Mouse (Mus musculus) adrenal gland, postnatal 4 days (tissue): ENCODE measurements around the gene Ung. TPM values are rescaled to one million over a fixed set of nuclear protein-coding genes. Genes with fewer than 3 reads are reported as not detected.

Experiments
- DNase-seq, 2 experiments: peaks; one replicate each; pipeline ENCODE4 v3.0.0; 2021 to 2022; ENCODE audit warnings: low spot score in 2 of 2, mixed read lengths in 2 of 2
- long read RNA-seq, 2 experiments: library from polyadenylated mRNA; stranded (forward); transcript quantifications; one replicate each; pipeline ENCODE4 v2.0.0; 2021
- total RNA-seq, 2 experiments: library from RNA; stranded (reverse); gene quantifications; 2 replicates each; pipeline ENCODE4 v1.2.3; 2021

The Ung gene
- 10 to 100 TPM; 15.3 to 17.0 TPM for total RNA-seq
- long read RNA-seq, experiment 1, transcript Ung-202 (6 exons, 2,136 nt): major isoform, 6 of 8 reads
- long read RNA-seq, experiment 1, partial matches to known transcripts: 0 of 8 reads
- long read RNA-seq, experiment 1, other reads (novel, unspliced or antisense): 0 of 8 reads
- long read RNA-seq, experiment 2, transcript Ung-202 (6 exons, 2,136 nt): major isoform, 14 of 19 reads
- long read RNA-seq, experiment 2, partial matches to known transcripts: 1 of 19 reads
- long read RNA-seq, experiment 2, other reads (novel, unspliced or antisense): 1 of 19 reads

DNA sequence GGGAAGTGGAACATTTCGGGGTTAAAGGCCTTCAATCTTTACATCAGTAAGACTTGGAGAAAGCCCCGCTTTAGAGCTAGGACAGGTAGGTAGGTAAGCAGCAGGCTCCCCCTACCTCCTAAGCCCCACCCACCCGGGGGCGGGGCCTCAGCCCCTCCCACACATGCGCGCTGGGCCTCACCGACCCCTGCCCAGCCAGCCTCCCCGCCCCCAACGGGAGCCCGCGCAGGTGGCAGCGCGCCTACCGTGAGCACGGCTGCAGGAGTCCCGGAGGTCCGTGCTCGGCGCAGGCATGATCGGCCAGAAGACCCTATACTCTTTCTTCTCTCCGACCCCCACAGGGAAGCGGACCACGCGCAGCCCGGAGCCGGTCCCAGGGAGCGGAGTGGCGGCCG, at the start of gene Ung:
Ung (plus strand) TSS at position 176 of the 395 bp plus-strand sequence.
- DNase-seq: no peak

DNA sequence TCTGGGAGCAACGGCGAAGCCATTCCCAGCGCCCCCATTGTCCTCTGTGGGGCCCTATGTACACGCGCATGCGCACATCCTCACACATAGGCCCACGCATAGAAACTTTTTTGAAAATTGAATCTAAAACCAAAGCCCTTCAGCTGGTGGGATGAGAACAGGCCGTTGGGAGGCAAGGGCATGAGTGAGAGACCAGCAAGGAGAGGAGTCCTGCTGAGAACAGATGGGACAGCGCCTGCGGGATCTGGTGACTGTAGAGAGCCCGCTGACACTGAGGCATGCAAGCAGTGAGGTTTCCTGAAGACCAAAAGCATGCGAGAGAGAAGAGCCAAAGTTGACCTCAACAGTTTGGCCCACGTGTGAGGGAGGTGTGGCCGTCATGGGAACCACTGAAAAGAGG, 44.7 kb upstream of the Ung start:
- DNase-seq: no peak

DNA sequence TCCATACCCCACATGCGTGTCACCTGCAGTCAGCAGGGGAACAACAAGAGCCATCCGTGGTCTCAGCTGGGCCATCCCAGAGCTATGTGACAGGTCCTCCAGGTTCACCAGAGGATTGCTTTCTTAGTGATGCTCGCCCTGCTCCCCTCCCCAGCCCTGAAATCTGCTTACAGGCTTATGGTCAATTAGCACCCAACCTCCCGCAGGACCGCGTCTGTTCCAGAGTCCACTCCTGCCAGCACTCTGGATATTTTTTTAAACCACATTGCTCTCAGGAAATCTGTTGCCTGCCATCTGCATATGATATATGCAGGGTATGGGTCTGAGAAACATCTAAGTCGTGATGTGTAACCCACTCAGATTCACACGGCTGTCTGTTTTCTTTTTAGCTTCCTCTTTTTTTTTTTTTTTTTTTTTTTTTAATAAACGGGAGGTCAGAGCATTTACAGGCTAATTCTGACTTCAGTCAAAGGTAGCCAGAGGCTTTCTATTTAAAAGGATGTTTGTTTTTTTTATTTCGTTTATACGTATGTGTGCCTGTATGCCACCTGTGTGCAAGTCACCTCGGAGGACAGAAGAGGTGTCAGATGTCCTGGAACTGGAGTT, 42.2 kb upstream of the Ung start:
- no peak for DNase-seq

DNA sequence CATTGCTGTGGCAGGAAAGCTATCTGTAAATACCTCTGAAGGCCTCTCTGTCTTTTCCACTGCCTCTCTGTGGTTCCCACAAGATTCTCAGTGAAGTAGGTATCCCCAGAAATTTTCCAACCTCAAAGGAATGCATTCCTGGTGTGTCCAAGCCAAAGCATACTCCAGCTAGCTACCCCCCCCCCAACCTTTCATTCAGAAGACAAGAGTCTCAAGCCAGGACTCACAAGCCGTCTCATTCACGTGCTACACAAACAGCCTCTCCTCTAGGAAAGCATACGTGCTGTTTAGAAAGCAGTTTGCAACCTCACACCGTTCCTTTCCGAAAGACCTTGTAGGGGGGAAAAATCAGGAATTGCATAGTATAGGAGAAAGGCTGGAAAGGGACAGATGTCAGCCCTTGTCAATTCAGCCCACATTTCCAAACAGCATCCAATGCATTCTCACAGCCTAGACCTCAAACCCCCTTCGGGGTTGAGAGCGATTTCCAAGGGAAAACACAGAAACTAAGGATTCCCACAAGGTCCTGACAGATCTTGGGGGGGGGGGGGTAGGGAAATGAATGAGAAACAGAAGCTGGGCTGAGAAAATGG, 39.7 kb upstream of the Ung start:
- DNase-seq: no peak

DNA sequence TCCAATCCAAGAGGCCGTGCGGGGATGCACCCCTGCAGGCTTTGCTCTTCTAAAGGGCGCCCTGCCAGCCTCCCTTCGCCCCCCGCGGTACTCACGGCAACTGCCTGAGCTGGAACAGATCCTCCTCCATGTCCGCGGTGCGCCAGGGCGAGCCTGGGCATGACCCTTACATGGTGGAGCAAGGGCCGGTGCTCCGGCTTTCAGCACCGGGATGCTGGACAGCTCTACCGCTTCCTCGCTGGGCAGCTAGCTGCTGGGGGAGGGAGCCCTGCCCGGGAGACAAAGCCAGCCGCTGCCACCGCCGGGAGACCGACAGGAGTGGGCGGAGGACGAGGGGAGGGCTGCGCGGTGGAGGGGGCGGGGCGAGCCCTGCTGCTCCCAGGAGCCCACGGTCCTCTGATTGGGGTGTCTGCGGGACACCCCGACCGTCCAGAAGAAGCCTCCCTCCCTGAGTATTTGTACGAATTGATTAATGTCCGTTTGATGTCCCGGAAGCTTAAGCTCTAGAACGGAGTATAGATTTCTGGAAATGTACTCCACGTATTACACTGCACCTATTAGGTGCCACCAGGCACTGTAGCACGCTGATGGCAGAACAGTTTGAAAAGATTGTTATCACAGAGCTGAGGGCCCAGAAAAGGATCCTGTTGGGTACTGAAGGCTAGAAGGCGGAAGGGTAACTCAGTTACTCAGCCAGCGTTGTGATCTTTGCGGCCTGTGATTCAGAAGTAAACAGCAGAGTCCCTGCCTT, 39.0 kb upstream of the Ung start, which contains the start of gene Svop:
Svop (minus strand) TSS at position 514 of the 751 bp plus-strand sequence.
- peak; percentile 59 to 60 for DNase-seq

DNA sequence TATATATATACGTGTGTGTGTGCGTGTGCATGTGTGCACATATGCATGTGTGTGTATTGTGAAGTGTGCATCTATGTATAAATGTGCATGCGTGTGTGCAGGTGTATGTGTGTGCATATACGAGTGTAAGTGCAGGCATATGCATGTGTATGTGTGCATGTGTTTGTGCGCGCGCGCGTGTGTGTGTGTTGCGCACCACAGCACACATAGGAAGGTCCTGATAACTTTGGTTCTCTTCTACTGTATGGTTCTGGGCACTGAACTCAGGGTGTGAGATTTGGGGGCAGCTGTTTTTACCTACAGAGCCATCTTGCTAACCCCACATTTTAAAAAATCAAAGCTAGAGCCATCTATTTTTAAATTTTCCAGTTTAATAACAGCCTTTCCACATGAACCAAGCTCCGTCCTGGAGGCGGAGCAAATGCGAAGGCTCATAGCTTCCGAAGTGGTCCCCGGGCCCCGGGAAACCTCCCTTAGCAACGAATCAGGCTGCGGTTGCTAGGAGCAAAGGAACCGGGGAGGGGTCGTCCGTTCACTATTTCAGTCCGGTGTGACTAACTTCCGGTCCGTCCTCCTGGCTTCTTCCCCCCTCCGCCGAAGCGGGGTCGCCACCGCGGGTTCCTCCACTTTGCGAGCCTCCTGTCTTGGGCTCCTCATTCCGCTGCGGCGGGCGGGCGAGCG, 30.3 kb upstream of the Ung start:
- DNase-seq: peak; percentile 82 to 85

DNA sequence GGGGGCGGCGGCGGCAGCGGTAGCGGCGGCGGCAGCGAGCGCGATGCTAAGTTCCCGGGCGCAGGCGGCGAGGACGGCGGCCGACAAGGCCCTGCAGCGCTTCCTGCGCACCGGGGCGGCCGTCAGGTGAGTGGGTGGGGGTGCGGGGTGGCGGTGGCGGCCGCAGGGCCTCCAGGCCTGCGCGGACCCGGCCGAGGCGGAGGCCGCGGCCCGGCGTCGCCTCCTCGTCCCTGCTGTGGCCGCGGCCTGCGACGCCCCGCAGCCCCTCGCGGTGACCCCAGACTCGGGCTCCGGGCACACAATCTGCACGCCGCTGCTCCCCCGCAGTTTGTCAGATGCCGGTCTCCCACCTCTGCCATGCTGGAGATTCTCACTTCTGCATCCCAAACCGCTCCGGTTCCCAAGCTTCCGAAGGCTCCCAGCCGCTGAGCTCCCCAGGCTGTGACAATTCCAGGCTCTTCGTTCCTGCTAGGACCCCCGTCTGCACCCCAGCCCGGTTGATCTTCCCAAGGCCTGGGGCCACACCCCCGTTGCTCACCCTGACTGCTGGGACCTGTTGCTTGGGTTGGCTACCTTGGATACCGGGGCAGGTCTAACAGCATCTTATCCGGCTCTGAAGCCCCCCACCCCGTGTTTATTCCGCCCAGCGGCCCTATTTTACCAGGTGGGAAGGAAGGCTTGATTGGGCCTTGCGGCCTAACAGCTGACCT, 29.6 kb upstream of the Ung start:
- DNase-seq: no peak

DNA sequence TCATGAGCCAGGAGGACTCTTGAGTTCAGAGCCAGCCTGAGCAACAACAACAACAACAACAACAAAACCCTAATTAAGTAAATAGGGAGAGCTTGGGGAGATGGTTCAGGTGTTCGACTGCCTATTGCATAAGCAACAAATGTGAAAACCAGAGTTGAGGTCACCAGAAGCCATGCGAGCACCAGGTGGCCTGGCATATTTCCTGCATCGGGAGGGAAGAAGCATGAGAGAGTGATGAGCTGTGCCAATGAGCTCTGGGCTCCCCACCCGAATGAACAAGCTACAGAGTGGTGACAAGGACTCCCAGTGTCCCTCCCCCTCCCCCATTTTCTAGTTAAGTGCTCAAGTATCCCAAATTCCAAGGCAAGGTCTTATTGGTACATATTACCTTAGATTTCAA, 28.3 kb upstream of the Ung start:
- no peak for DNase-seq

DNA sequence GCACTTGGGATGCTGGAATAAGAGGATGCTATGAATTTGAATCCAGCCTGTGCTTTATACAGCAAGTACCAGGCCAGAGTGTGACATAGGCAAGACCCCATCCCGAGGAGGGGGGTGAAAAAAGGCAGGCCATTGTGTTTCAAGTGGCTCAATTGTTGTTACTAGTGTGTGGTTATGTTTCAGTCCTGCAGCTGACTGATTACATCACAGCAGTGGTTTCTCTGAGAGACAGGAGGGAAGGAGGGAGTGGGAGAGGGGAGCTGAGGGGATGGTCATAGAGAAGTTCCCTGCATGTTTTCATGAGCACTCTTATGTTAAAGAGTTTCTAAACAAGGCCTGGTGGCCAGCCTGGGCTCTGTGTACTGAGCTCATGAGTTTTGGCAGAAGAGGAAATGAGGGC, 27.4 kb upstream of the Ung start:
- DNase-seq: no peak

DNA sequence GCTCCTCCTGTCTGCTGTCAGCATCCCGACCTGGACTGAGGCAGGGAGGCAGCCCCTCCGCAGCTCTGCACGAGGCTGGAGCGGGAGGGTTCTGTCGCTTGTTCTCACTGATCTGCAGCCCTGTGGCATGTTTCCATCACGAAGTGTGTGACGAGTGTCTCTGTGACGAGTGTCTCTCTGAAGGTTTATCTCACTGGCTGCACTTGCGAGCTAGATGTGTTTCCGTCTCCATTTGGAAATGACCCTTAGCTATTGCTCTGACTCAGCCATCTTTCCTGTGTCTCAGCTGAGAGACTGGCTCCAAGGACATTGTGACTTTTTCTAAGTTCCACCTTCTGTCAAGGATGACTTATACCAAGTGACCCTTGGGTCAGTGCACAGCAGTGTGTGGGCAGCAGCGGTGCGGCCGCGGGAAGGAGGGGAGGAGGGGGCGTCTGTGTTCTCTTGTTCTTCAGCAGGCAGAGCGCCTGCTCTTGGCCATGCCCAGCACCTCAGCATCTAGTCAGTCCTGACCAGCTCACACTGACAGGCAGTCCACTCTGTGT, 23.7 kb upstream of the Ung start:
- no peak for DNase-seq

DNA sequence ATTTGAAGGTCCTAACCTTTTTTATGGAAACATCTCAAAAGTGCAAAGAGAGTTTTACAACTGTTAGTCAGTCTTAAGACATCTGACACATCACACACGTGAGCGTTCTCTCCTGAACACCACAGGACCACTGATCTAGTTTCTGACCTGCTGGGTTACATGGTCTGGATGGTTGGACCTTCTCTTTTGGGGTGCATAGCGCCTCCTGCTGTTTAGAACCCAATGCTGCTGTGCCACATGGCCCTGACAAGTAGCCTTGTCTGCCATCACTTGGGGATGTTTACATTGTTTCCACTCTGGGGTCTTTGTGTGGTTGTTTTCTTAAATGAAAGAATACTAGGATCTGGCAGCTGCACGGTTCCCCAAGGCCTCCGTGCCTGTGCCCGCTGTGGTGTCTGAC, 16.9 kb upstream of the Ung start:
- no peak for DNase-seq

DNA sequence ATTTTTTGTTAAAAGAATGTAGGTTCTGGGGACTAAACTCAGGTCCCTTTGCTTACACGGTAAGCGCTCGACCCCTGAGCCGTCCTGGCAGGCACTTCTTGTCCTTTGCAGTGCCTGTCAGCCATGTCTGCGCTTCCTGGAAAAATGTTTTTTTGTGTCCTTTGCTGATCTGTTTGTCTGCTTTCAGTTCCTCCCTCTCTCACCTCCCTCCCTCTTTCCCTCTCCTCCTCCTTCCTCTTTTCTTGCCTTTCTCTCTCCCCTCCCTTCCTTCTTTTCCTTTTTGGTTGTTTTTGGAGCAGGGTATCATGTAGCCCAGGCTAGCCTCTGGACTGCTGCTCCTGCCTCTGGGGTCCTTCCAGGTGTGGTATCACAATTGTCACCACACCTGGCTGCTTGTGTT, 15.2 kb upstream of the Ung start:
- no peak for DNase-seq

DNA sequence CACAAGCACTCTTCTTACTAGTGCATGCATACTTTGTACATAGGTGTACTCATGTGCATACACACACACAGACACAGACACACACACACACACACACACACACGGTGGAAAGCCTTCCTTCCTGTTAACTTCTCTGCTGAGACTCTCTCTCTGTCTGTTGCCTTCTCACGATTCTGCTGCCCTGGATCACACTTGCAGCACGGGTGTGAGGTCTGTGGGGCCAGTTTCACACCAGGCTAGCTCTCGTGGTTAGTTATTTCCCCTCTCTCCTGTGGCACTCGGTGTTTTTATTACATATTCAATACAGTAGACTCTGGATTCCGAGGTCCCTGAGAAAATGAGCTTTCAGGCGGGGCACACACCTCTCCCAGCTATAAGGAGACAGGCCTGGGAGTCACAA, 13.6 kb upstream of the Ung start:
- no peak for DNase-seq

DNA sequence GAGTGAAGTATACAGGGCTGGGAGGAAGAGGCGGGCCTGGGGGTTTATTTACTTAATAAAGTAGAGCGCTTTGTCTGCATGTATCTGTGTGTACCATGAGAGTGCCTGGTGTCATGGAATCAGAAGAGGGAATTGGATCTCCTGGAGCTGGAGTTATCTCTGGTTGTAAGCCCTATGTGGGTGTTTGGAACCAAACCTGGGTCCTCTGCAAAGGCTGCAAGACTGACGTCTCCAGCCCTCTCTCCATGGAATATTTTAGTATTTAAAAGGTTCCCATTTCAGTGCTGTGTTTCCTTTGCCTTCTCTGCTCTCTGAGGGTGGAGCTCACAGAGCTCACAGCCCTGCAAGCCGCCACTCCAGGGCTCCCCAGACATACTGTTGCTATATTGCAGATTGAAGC, 10.4 kb upstream of the Ung start:
- DNase-seq: no peak

DNA sequence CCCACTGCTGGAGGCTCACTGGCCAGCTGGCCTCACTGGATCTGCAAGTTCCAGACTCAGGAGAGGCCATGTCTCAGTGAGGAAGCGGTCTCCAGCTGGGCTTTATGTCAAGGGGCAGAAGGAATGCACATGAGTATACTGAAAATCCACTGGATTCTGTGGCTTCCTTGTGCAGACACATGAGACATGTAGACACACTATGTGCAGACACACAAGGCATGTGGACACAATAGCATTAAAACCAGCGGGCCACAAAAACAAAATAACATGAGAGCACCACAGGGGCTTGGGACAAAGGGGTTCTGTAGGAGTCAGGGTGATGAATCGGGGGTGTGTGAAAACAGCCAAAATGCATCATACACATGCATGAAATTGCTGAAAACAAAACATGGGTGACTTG, 4.2 kb upstream of the Ung start:
- no peak for DNase-seq

DNA sequence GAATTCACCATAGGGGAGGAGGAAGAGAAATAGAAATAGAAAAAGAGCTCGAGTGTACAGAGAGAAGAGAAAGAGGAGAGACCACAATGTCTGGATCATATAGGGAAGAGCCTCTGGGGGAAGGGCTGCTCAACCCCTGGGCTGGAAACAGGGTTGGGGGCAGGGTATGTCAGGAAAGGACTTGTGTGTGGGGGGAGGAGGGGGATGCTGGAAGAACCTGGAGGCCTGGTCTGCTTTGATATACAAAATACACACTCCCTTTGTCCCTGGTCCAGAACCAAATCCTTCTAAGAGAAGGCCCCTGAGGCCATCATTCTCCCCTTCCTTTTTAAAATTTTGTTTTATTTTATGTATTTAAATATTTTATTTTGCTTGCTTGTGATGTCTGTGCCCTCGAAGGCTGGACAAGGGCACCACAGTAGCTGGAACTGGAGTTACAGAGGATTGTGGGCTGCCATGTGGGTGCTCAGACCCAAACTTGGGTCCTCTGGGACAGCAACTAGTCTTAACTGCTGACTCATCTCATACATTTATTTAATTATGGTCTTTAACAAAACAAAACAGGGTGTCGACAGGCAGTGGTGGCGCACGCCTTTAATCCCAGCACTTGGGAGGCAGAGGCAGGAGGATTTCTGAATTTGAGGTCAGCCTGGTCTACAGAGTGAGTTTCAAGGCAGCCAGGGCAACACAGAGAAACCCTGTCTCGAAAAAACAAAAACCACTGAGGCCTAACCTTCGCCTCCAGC, 3.5 kb upstream of the Ung start:
- DNase-seq: no peak

DNA sequence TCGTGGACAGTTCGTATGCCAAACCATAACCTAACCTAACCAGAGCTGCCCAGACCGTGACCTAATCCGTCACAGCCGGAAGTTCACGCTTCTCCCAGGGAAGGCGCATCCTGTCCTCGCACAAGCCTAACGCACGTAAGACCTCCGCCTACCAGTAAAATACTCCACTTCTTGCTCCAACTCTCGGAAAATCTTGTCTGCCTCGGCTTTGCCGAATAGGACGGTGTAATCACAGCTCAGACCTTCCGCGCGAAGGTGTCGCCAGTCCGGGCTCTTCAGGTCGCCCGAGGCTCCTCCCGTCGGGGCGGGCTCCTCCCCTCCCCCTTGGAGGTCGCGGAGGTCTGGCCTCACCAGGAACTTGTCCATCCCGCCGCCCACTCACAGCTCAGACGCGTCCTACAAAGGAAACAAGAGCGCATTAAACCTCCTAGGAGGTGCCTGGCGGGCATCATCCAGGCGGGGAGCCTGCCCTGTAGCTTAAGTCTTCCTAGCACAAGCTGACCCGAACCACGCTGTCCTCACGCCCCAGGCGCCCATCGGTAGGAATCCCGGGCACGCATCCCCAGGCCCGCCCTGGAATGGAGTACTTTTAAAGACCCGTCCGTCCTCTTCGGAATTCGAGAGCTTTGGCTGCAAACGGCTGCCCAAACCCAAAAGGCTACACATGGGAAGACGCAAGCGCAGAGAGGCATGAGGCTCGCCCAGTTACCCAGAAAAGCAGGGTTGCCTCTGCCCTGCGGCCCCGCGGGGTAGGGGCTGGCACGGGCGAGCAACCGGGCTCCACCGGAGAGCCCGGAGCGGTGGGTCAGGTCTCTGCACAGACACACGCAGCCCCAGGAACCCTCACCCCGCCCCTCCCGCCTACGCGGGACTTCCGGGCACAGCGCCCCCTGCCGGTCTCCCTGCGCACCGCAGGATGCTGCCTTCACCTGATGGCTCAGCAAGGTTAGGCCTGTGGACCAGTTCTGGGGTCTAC, 2.5 kb upstream of the Ung start, which contains the start of gene Alkbh2:
Alkbh2 (minus strand) TSS at position 845 of the 976 bp plus-strand sequence.
- DNase-seq: peak; percentile 59 to 81

DNA sequence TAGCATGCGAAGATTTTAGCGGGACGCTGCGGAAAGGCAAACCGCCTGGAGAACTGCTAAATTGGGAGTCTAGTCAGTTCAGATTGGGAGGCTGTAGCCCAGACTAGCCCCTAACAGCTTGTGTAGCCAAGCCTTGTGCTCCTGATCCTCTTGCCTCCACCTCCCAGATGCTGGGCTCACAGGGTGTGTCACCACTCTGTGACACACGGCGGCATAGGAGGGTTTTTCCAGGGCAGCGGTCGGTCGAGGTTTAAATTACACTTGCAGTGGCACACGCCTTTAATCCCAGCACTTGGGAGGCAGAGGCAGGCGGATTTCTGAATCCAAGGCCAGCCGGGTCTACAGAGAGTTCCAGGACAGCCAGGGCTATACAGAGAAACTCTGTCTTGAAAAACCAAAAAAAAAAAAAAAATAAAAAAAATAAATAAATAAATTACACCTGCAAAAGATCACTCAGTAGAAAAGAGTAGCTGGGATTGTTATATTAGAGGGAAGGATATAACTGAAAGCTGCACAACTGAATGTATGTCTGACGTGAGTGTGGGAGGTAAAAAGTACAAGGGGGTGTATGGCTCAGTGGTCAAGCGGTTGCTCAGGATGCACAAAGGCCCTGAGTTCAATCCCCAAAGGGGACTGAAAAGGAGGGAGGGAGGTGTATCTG, 506 bp upstream of the Ung start:
- DNase-seq: no peak
